8 mouse cellular contexts compared by ENCODE assay signal in the genomic region with DNA sequence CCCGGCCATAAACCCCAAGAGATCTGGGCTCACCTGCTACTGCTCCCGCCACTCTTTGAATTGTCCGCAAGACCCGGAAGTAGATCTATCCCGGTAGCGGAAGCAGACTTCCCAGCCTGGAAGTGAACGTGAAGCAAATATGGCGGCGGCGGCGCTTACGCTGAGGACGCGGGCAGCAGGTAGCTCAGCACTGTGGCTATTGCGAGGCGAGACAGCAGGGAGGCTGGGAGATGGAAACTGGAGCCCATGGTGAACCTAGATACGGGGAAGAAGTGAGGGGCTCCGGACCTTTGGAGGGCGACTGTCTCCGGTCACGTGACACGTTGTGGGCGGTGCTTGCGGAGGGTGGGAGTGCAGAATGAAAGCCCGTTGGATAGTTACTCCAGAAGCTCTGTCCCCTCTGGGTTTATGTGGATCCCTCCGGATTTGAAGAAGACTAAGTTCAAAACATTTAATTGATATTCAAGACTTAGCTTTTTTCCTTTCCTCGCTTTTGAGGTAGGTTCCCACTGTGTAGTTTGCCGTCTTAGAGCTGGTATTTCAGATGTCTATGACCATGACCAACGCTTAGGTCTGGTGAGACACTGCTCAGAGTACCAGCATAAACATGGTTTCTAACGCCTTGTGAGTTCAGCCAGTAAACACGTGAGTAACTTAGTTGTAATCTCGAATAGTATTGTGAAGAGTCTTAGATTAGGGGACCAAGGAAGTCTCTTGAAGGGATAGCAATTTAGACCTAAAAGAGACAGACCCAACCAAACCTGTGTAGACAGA. TPM values are rescaled to one million over a fixed set of nuclear protein-coding genes. Genes with fewer than 3 reads are reported as not detected.
DNase-seq lines count a peak whose midpoint lies in the region; ATAC-seq and TF ChIP-seq lines count a peak whose summit lies in the region.

A gene (plus strand): TSS at position 105 of the 774 bp plus-strand sequence.
A gene (minus strand): TSS at position 302 of the 774 bp plus-strand sequence.

- peak; percentile 93 for ATAC-seq in forebrain, embryonic 16.5 days
- ATAC-seq in lung, embryonic 14.5 days (ENCODE audit: insufficient read depth), result peak; percentile 88
- peak; percentile 76 for ATAC-seq in neutrophil, adult 5-6 weeks (ENCODE audit: extremely low read depth, insufficient number of reproducible peaks, low FRiP score, poor library complexity, severe bottlenecking)

- H3K9me3 ChIP-seq in MEL (replicated peaks; ENCODE audit: insufficient read depth, low read length), result no peaks in the 10 kb centered on the region
- H3K9me3 ChIP-seq in forebrain, embryonic 16.5 days (ENCODE audit: control insufficient read depth, low read length), result no peaks in the 10 kb centered on the region
- H3K9me3 ChIP-seq in lung, embryonic 14.5 days (ENCODE audit: low read depth, low read length), result no peaks in the 10 kb centered on the region

- peaks cover 6 to 8% of the 10 kb centered on the region in 2 experiments; a peak in 3 of 4 replicates for H3K4me1 ChIP-seq in MEL (ENCODE audit: control insufficient read depth in 1 of 2, insufficient read depth in 2 of 2, low read length in 2 of 2)
- peaks cover 15% of the 10 kb centered on the region for H3K4me1 ChIP-seq in forebrain, embryonic 16.5 days (replicated peaks; ENCODE audit: control insufficient read depth, insufficient read depth, low read length)
- H3K4me1 ChIP-seq in lung, embryonic 14.5 days (ENCODE audit: insufficient read depth), result peaks cover 4% of the 10 kb centered on the region; the same call in 1 of the 2 replicates

- peak within 1 kb of the TSS; percentile 91 for H3K9ac ChIP-seq in MEL (ENCODE audit: control insufficient read depth, low read depth, low read length, poor library complexity, severe bottlenecking)
- H3K9ac ChIP-seq in forebrain, embryonic 16.5 days (replicated peaks; ENCODE audit: low read depth, low read length), result peak within 1 kb of the TSS; percentile 65
- peak within 1 kb of the TSS; percentile 59 for H3K9ac ChIP-seq in lung, embryonic 14.5 days

- TF ChIP-seq RAD21 in MEL (IDR thresholded peaks at IDR 0.05; ENCODE audit: low read depth, low read length), result no peak

- peak within 1 kb of the TSS; percentile 85 to 87 for H3K4me3 ChIP-seq in MEL (ENCODE audit: control insufficient read depth in 1 of 2, insufficient read depth in 1 of 2, low read depth in 2 of 2, low read length in 2 of 2)
- peak within 1 kb of the TSS; percentile 69 for H3K4me3 ChIP-seq in forebrain, embryonic 16.5 days (replicated peaks; ENCODE audit: low read length)
- peak within 1 kb of the TSS; percentile 67 for H3K4me3 ChIP-seq in lung, embryonic 14.5 days (ENCODE audit: low read depth, low read length)

- H3K36me3 ChIP-seq in MEL (ENCODE audit: control insufficient read depth in 1 of 2, insufficient read depth in 2 of 2, low read length in 2 of 2), result peaks cover 3 to 17% of the 10 kb centered on the region in 2 experiments; a peak in 2 of 4 replicates
- 0 out of 2 replicates have a peak, but pooled peaks cover 4% of the 10 kb centered on the region for H3K36me3 ChIP-seq in forebrain, embryonic 16.5 days (ENCODE audit: control insufficient read depth, insufficient read depth)
- H3K36me3 ChIP-seq in lung, embryonic 14.5 days (ENCODE audit: insufficient read depth), result peaks cover 37% of the 10 kb centered on the region

- peaks cover 28% of the 10 kb centered on the region for H3K79me2 ChIP-seq in MEL (ENCODE audit: control insufficient read depth, insufficient read depth, low read length, poor library complexity)

- peak within 1 kb of the TSS; percentile 87 for H3K27ac ChIP-seq in MEL (ENCODE audit: control insufficient read depth, low read depth, low read length)
- peak within 1 kb of the TSS; percentile 91 for H3K27ac ChIP-seq in forebrain, embryonic 16.5 days (ENCODE audit: low read length)
- H3K27ac ChIP-seq in lung, embryonic 14.5 days (ENCODE audit: low read depth), result peak within 1 kb of the TSS; percentile 89

- peak; percentile 91 to 95 for TF ChIP-seq POLR2A in MEL (IDR thresholded peaks at IDR 0.05; ENCODE audit: control insufficient read depth in 1 of 2, insufficient read depth in 1 of 2, low read depth in 1 of 2, low read length in 2 of 2, poor library complexity in 1 of 2)

- peak; percentile 92 for DNase-seq in MEL (ENCODE audit: low read depth, low spot score)
- DNase-seq in cerebellum, adult 18-20 months, result peak; percentile 88
- DNase-seq in heart, postnatal 4 days, result peak; percentile 86
- DNase-seq in layer of hippocampus, adult 8-10 months (ENCODE audit: low spot score in 2 of 2), result peak; percentile 81 to 84
- peak; percentile 87 for DNase-seq in lung, embryonic 14.5 days
- peak; percentile 85 for DNase-seq in testis, postnatal 14 days (ENCODE audit: low spot score)

- WGBS in forebrain, embryonic 16.5 days, result under 1% methylated on average over 32 of the region's 32 CpGs
- WGBS in lung, embryonic 14.5 days, result under 1% methylated on average over 32 of the region's 32 CpGs

- TF ChIP-seq CTCF in MEL (IDR thresholded peaks at IDR 0.05 in 2 of 3, conservative IDR thresholded peaks at IDR 0.05 in 1 of 3; ENCODE audit: control insufficient read depth in 1 of 3, insufficient read depth in 1 of 3, low read depth in 2 of 3, low read length in 3 of 3, poor library complexity in 1 of 3, severe bottlenecking in 1 of 3), result no peak
- TF ChIP-seq CTCF in lung, embryonic 14.5 days (IDR thresholded peaks at IDR 0.05; ENCODE audit: low read depth), result no peak

- peak within 1 kb of the TSS; percentile 85 for H3K4me2 ChIP-seq in forebrain, embryonic 16.5 days (ENCODE audit: low read length)
- peak within 1 kb of the TSS; percentile 66 for H3K4me2 ChIP-seq in lung, embryonic 14.5 days

- no peak; a peak in 1 of 4 replicates for TF ChIP-seq EP300 in MEL (IDR thresholded peaks at IDR 0.05; ENCODE audit: low read depth in 1 of 2, low read length in 2 of 2)

- H3K27me3 ChIP-seq in MEL (ENCODE audit: control insufficient read depth in 1 of 2, insufficient read depth in 2 of 2, low read length in 2 of 2), result no peaks in the 10 kb centered on the region
- H3K27me3 ChIP-seq in forebrain, embryonic 16.5 days (replicated peaks; ENCODE audit: control insufficient read depth, insufficient read depth, low read length), result no peaks in the 10 kb centered on the region
- no peaks in the 10 kb centered on the region for H3K27me3 ChIP-seq in lung, embryonic 14.5 days (ENCODE audit: insufficient read depth, low read length)

TF ChIP-seq in MEL, 35 proteins besides CTCF, POLR2A, EP300 and RAD21 (continues in another document):
- TF ChIP-seq BHLHE40 (IDR thresholded peaks at IDR 0.05; ENCODE audit: borderline replicate concordance, low read depth, low read length), result peak; percentile 91; the same call in 1 of the 2 replicates
- TF ChIP-seq UBTF (IDR thresholded peaks at IDR 0.05; ENCODE audit: borderline replicate concordance, insufficient read depth, low read depth, low read length), result no peak
- TF ChIP-seq CHD2 (IDR thresholded peaks at IDR 0.05; ENCODE audit: low read length), result peak; percentile 33; the same call in 1 of the 2 replicates
- peak; percentile 87; the same call in 1 of the 2 replicates for TF ChIP-seq MXI1 (IDR thresholded peaks at IDR 0.05; ENCODE audit: low read depth, low read length)
- TF ChIP-seq MYC (IDR thresholded peaks at IDR 0.05; ENCODE audit: low read depth, low read length), result no peak
- TF ChIP-seq CHD1 (IDR thresholded peaks at IDR 0.05; ENCODE audit: low read depth, low read length), result 0 out of 2 replicates have a peak, but pooled peaks have one; percentile 6
- TF ChIP-seq ELF1 (IDR thresholded peaks at IDR 0.05; ENCODE audit: low read depth, low read length), result peak; percentile 95
- peak; percentile 90 for TF ChIP-seq MAX (IDR thresholded peaks at IDR 0.05; ENCODE audit: low read length)
- no peak for TF ChIP-seq TAL1 (IDR thresholded peaks at IDR 0.05; ENCODE audit: low read length)
- TF ChIP-seq SIN3A (IDR thresholded peaks at IDR 0.05; ENCODE audit: low read length), result peak; percentile 93
- no peak for TF ChIP-seq ZMIZ1 (IDR thresholded peaks at IDR 0.05; ENCODE audit: low read depth, low read length)
- peak; percentile 74; the same call in 1 of the 2 replicates for TF ChIP-seq KAT2A (conservative IDR thresholded peaks at IDR 0.05; ENCODE audit: low read depth, low read length)
- TF ChIP-seq POLR2AphosphoS2 (IDR thresholded peaks at IDR 0.05; ENCODE audit: low read length), result no peak; the same call in 1 of the 2 replicates
- TF ChIP-seq ETS1 (IDR thresholded peaks at IDR 0.05; ENCODE audit: low read depth, low read length), result peak; percentile 12; the same call in 1 of the 2 replicates
- no peak for TF ChIP-seq MAFK (IDR thresholded peaks at IDR 0.05; ENCODE audit: borderline replicate concordance, low read depth, low read length)
- no peak for TF ChIP-seq GABPA (IDR thresholded peaks at IDR 0.05; ENCODE audit: low read depth, low read length)
- no peak for TF ChIP-seq ZKSCAN1 (IDR thresholded peaks at IDR 0.05; ENCODE audit: low read depth, low read length)
- no peak; the same call in 1 of the 2 replicates for TF ChIP-seq RCOR1 (IDR thresholded peaks at IDR 0.05; ENCODE audit: low read depth, low read length)
- TF ChIP-seq TBP (IDR thresholded peaks at IDR 0.05; ENCODE audit: low read depth, low read length), result peak; percentile 86
- TF ChIP-seq JUND (IDR thresholded peaks at IDR 0.05; ENCODE audit: low read depth, low read length), result no peak
- TF ChIP-seq E2F4 (IDR thresholded peaks at IDR 0.05; ENCODE audit: borderline replicate concordance, low read depth, low read length), result peak; percentile 82; the same call in 1 of the 2 replicates

RNA-seq across cellular contexts. Expression of the first gene that starts in this region (rescaled TPM):
- 114 and 129 TPM in 2 replicates for total RNA-seq in MEL (2012; rRNA removed)
- 100 to 1,000 TPM in 1 of 2 experiments, not detected in 1; 102 TPM for polyA plus RNA-seq in MEL (2012; ENCODE audit: insufficient read depth in 1 of 2, insufficient read length in 2 of 2, low read depth in 1 of 2, low replicate concordance in 2 of 2, missing spikeins in 1 of 2)
- polyA plus RNA-seq in forebrain, embryonic 16.5 days (2015; fragmentation: Nextera tagmentation; extraction: Ambion mirVana), result 103 and 114 TPM in 2 replicates
- total RNA-seq in heart, postnatal 4 days (2021), result 10 to 100 TPM; 72.9 to 78.9 TPM
- 10 to 100 TPM; 61.9 to 66.8 (median 65.8) TPM for total RNA-seq in layer of hippocampus, adult 8-10 months (2022)
- polyA plus RNA-seq in lung, embryonic 14.5 days (2014; fragmentation: Nextera tagmentation; extraction: Ambion mirVana), result 137 TPM in 2 replicates
- 8.6 and 13.8 TPM in 2 replicates for total RNA-seq in neutrophil, adult 5-6 weeks (2017)

RNA-seq across cellular contexts. Expression of the second gene that starts in this region (rescaled TPM):
- total RNA-seq in MEL (2012; rRNA removed), result 43.8 and 54.9 TPM in 2 replicates
- polyA plus RNA-seq in MEL (2012; ENCODE audit: insufficient read depth in 1 of 2, insufficient read length in 2 of 2, low read depth in 1 of 2, low replicate concordance in 2 of 2, missing spikeins in 1 of 2), result 10 to 100 TPM in 1 of 2 experiments, not detected in 1; 41.8 TPM
- polyA plus RNA-seq in forebrain, embryonic 16.5 days (2015; fragmentation: Nextera tagmentation; extraction: Ambion mirVana), result 8.2 and 8.9 TPM in 2 replicates
- 1 to 10 TPM; 4.2 to 5.1 TPM for total RNA-seq in heart, postnatal 4 days (2021)
- total RNA-seq in layer of hippocampus, adult 8-10 months (2022), result under 1 TPM in 2 of 4 experiments, not detected in 2; 0.35 to 0.52 TPM
- 30.0 and 35.4 TPM in 2 replicates for polyA plus RNA-seq in lung, embryonic 14.5 days (2014; fragmentation: Nextera tagmentation; extraction: Ambion mirVana)
- total RNA-seq in neutrophil, adult 5-6 weeks (2017), result 0.47 and 1.8 TPM in 2 replicates

Comparison
In these comparisons a context has a peak if more than half of its experiments do, and no peak if none do; other contexts are left out.
1. Peak in every context shown above with its lines: DNase-seq, ATAC-seq, H3K4me3 ChIP-seq and H3K27ac ChIP-seq.